Mouse (Mus musculus) layer of hippocampus, adult 9-11 months (tissue): ENCODE measurements around the gene Sigmar1.
A peak's percentile ranks its signal among the peaks of the same experiment; 100 is the strongest.
"Not testable (repeated sequence)": the region's sequence is repeated elsewhere in the genome, so short reads cannot be mapped to it uniquely, and the experiment has no call there.

Source experiments
- DNase-seq: peaks from one replicate; pipeline ENCODE4 v3.0.0; 2022

Sigmar1 gene

GRCm38 (mm10) chr4:41755338-41756305 lies at the start of gene Sigmar1:
Sigmar1 (minus strand) TSS chr4:41756157.
- DNase-seq = peak; percentile 75

DNA sequence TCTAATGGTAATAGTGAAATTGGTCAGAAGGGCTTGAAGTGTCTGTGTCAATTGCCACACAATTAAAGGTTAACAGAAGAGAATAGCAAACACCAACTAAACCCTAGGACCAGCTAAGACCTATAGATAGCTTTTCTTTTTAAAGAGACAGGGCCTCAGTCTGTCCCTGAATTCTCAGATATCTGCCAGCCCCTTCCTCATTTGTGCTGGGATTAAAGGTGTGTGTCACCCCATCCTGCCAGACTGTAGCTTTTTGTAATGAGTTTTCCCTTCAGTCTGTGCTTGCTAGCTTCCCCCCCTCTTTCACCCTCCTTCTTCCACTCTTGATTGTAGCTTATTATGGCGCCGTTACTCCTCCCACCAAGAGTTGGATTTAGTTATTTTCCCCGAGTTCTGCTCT lies 27.2 kb upstream of the Sigmar1 start:
- DNase-seq = not testable (repeated sequence)

DNA sequence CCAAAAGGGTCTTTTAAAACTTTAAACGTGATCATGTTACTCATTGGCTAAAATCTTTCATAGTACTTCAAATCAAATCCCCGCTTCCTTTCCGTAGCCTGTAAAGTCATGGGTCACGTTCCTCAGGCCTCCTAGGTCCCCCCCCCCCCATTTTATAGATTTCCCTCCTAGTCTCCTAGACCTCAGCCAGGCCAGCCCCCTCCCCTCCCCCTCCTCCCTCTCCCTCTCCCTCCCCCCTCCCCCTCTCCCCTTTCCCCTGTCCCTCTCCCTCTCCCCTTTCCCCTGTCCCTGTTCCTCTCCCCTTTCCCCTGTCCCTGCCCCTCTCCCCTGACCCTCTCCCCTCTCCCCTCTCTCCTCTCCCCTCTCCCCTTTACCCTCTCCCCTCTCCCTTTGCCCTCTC lies 26.8 kb upstream of the Sigmar1 start:
- not testable (repeated sequence) for DNase-seq

DNA sequence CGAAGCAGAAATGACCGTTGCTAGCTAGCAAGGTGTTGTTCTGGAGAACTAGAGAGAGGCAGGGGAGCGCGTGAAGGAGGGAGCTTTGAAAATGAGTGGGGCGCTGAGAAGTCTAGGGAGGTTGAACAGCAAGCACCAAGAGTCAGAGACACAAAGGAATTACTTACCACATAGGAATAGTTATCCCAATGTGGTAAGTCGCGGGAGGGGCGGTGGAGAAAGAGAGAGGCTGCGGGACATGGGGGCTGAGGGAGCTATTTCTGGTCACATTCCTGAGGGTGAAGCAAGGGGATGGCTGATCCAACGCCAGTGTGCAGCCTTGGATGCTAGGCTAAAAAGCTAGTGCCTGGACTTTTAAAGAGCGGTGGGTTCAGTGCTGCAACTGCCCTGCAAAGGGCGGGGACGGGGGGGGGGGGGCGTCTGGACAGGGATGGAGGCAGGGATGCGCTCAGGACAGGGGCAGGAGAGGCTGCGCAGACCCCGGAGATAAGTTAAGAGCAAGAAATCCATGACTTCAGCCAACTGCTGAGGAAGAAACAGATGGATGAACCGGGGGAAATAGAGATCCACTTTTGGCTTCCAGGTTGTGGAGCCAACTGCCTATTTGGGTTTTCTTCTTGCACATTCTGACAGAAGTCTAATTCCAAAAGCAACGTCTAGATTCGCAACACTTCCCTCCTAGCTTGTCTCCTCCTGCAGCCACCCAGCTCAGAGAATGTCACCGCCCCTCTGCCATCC lies 26.0 kb upstream of the Sigmar1 start:
- not testable (repeated sequence) for DNase-seq

- DNase-seq = not testable (repeated sequence)
Measured at GRCm38 (mm10) chr4:41781271-41781670, 25.3 kb upstream of the Sigmar1 start.

DNA sequence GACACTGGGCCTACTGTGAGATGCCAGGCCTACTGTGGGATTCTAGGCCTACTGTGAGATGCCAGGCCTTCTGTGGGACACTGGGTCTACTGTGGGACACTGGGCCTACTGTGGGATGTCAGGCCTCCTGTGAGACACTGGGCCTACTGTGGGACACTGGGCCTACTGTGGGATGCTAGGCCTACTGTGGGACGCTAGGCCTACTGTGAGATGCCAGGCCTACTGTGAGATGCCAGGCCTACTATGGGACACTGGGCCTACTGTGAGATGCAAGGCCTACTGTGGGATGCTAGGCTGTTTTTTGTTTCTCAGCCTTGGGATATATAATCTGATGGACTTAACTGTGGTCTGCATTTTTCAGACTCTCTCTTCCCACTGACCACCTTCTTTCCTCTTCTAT lies 19.9 kb upstream of the Sigmar1 start:
- not testable (repeated sequence) for DNase-seq

DNA sequence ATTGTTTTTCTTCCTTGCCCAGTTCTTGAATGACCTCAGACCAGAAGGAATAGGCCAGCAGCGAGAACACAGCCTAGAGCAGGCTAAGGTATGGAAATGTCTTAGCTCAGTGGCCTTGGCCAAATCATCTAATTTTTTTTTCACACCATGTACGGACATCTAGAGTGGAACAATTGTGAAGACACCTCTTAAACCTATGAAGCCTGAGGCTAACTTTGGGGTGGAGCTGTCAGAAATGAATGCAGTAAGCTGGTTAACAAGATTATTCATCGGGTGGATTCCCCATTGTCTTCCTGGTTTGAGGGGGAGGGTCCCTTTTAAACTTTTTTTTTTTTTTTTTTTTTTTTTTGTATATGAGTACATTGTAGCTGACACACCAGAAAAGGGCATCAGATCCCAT lies 18.5 kb upstream of the Sigmar1 start:
- not testable (repeated sequence) for DNase-seq

GRCm38 (mm10) chr4:41774002-41774401 lies 18.0 kb upstream of the Sigmar1 start, which contains the start of gene Ccl27a:
Ccl27a (minus strand) TSS chr4:41774247.
- DNase-seq = peak; percentile 81

DNA sequence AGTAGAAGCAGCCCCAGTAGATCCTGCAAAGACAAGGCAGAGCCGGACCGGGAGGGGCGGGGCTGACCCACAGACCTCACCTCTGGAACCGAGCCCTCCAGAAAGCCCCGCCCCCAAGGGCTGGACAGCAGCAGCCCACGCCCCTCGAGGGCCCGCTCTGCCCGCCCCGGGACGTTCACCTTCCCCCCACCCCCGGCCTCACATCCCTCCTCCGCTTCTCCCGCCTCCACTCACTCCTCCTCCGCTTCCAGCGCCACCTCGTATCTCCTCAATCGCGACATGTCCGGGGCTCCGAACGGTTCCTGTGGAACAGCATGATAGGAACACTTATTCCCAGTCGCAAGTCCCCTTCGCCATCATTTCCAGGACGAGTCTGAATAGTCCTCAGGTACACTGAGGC lies 17.5 kb upstream of the Sigmar1 start:
- not testable (repeated sequence) for DNase-seq

DNA sequence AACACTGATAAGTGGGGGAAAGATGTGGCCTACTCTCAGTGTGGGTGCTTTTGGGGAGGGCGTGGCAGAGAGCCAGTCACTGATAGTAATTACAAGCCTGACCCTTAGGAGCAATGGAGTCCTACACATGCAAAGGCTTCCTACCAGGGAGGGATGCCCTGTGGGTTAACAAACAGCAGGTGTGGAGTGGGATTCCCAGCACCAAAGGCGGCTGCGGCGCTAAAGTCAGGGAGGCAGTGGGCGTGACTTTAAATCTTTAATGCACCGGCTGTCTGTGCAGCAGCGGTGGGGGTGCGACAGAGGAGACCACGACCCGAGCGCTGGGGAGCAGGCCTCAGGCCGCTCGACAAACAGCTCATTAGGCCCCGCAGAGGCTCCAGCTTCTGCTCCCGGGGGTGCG lies 17.0 kb upstream of the Sigmar1 start:
- not testable (repeated sequence) for DNase-seq

DNA sequence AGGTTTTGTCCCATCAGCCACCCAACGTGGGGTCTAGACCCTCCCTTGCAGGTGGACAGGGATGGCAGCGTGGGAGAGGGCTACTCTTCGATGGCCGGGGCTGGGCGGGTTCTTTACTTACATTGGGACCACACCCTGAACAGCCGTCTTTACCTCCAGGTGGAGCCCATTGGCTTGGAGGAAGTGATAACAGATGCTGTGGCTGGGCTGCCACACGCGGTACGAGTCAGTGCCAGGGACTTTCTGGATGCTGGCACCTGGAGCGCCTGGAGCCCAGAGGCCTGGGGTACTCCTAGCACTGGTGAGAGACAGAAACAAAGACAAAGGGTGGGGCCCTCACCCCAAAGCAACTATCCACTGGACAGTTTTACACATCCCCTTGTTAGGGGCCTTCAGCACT lies 11.3 kb upstream of the Sigmar1 start:
- not testable (repeated sequence) for DNase-seq

DNA sequence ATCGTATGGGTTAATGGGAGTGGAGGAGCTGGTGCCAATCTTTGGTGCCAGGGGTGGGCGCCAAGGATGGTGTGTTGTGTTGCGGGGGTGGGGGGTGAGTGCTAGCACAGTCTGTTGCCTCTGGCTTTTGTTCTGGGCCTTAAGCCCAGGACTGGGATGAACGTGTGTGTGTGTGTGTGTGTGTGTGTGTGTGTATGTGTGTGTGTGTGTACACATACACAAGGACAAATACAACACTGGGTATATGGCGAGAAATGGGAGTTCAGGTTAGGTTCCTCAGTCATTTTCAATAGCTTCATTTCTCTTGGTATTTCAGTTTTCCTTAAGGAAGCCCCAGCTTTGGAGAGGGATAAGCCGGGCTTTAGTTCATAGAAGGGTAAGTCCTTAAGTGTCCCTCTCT lies 7.2 kb upstream of the Sigmar1 start:
- not testable (repeated sequence) for DNase-seq

- DNase-seq = not testable (repeated sequence)
Measured at GRCm38 (mm10) chr4:41762688-41763114, 6.7 kb upstream of the Sigmar1 start.

DNA sequence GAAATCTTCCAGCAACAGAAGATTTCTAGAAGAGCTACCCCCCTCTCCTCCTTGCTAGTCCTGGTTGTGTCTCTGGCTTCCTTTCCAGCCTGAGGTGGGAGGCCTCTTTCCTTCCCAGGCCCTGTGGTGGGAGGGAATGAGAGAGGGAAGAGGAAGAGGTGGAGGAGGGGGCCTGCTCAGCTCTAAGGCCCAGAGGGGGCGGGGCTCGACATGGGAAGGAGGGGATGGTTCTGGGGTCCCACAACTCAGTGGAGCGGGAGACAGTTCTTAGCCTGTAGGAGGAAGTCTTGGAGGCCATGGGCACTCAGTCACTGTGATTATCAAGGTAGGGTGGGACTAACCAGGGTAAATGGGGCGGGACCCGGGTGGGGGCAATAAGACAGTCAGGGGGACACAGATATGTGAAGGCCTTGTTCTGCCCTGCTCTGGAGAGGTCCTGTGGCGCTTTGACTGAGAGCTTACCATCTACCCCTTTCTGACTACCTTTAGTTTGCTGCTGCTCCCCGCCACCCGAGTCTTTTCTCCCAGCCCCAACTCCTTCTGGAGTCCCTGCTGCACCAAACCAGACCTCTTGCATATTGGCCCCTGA lies 6.2 kb upstream of the Sigmar1 start:
- no peak for DNase-seq

DNA sequence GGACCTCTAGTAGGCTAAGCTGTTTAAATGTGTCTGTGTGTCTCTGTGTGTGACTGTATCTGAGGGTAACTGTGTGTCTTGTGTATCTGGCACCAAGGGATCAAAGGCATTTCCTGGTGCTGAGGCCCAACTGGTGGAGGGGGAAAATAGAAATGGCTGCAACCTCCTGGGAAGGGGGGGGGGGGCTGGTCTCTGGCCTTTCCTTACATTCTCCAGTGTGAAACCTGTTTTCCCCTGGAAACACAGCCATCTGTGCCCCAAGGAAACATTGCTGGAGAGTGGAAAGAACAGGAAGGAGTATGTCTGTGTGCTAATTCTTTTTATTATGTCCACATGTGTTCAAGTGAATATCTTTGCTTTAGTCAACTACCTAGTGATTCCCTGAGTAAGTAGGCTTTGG lies 5.7 kb upstream of the Sigmar1 start:
- DNase-seq = no peak

DNA sequence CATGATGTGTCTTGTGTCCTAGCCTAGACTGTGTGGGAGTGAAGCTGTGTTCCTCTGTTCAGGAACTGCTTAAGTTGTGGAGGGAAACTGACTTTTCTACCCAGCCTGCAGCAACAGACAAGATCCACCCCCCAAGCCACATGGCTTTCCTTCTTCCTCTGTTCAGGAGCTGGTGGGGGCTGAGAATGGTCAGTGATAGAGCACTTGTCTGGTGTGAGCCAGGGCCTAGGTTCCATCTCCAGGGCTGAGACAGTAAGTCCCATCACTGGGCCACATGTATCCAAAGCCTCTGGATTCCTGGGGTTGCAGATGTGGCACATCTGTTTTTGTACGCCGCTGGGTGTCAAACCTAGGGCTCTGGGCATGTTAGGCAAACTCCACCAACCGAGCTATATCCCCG lies 5.0 kb upstream of the Sigmar1 start:
- DNase-seq = no peak

DNA sequence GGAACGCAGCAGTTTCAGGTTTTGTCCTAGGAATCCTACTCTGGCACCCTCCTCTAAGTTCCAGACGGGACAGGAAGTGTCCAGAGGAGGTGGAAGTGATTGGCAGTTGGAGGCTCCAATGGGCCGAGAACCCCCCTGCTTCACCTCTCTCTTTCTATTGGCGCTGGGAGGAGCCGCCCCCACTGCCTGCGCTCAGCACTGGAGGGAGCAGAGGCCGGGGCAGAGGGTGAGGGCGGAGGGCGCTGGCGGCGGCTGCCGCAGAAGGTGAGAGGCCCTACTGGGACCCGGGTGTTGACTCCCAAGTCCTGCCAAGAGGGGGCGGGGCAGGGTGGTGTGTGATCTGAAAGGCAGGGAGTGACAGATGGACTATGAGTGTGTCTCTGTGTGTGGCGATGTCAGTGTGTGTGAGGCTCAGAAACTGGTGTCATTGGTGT lies 4.3 kb upstream of the Sigmar1 start:
- peak; percentile 87 for DNase-seq

- no peak for DNase-seq
Measured at GRCm38 (mm10) chr4:41759656-41760287, 3.8 kb upstream of the Sigmar1 start.

DNA sequence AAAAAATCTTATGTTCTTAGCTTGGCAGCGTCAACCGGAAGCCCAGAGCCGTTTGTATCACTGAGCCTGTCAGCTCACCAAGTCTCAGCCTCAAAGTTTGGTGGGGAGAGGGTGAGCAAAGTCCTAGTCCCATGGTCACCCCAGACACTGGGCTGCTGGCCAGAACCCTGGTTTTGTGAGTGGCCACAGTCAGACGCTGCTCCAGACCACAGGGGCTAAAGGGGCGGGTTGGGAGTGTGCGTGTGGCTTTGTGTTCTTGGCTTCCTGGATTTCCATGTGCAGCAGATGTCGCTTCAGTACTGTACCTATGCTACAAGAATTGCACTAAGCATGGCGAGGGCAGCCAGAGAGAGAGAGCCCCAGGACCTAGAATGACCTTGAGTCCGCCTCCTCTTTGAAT lies 3.2 kb upstream of the Sigmar1 start:
- no peak for DNase-seq

- DNase-seq = no peak
Measured at GRCm38 (mm10) chr4:41758701-41759100, 2.7 kb upstream of the Sigmar1 start.

GRCm38 (mm10) chr4:41758021-41758420 lies 2.1 kb upstream of the Sigmar1 start:
- DNase-seq = no peak

DNA sequence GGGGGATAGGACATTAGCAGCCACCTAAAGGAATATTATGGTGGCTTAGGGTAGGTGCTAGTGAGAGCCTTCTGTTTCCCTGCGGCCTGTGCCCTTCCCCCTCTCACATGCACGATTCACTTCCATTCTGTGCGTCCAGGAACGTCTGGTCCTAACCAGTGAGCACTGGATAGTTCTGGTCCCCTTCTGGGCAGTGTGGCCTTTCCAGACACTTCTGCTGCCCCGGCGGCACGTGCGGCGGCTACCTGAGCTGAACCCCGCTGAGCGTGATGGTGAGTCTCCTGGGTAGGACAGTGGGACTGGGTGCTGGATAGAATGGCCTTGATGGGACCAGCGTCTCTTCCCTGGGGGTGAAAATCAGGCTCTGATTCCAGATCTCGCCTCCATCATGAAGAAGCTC lies 1.4 kb upstream of the Sigmar1 start:
- DNase-seq = no peak

GRCm38 (mm10) chr4:41756440-41756839 lies 483 bp upstream of the Sigmar1 start:
- DNase-seq = no peak
